Mouse (Mus musculus) liver, adult 2 months (tissue): ENCODE measurements around the gene Gm9945. TPM values are rescaled to one million over a fixed set of nuclear protein-coding genes. Genes with fewer than 3 reads are reported as not detected.
A peak's percentile ranks its signal among the peaks of the same experiment; 100 is the strongest.

Experiments
- DNase-seq: peaks from one replicate; pipeline ENCODE4 v3.0.0-alpha.2; 2011; ENCODE audit warnings: low read depth, low spot score; ENCODE audit errors: extremely low read depth
- H3K27ac ChIP-seq: fragments of 200-500 bp; replicated peaks from 2 replicates; pipeline ENCODE4 v1.5.1; 2012; ENCODE audit warnings: low read depth, mild to moderate bottlenecking, control low read depth, inconsistent platforms, low read length; ENCODE audit not compliant: insufficient read depth
- H3K27me3 ChIP-seq: fragments of 200-500 bp; 2 replicates; pipeline ENCODE4 v1.6.1; 2012; ENCODE audit warnings: mild to moderate bottlenecking, moderate library complexity, low read length, inconsistent platforms; ENCODE audit not compliant: control insufficient read depth, insufficient read depth
- H3K36me3 ChIP-seq: fragments of 200-500 bp; 2 replicates; pipeline ENCODE4 v1.6.1; 2012; ENCODE audit warnings: low read length, inconsistent platforms; ENCODE audit not compliant: control insufficient read depth, insufficient read depth
- H3K4me1 ChIP-seq: fragments of 200-500 bp; 2 replicates; pipeline ENCODE4 v1.6.1; 2011; ENCODE audit warnings: low read length; ENCODE audit not compliant: control insufficient read depth, insufficient read depth
- H3K4me3 ChIP-seq: fragments of 200-500 bp; 2 replicates; pipeline ENCODE4 v1.5.1; 2011; ENCODE audit warnings: low read depth, mild to moderate bottlenecking, control low read depth, low read length, moderate library complexity; ENCODE audit not compliant: insufficient read depth
- H3K79me2 ChIP-seq: fragments of 200-500 bp; 2 replicates; pipeline ENCODE4 v1.6.1; 2012; ENCODE audit warnings: inconsistent platforms, mild to moderate bottlenecking, low read length, moderate library complexity; ENCODE audit not compliant: control insufficient read depth, insufficient read depth
- H3K9ac ChIP-seq: fragments of 200-500 bp; 2 replicates; pipeline ENCODE4 v1.6.1; 2012; ENCODE audit warnings: low read depth, mild to moderate bottlenecking, control low read depth, inconsistent platforms, low read length
- CTCF ChIP-seq: fragments of 200-500 bp; IDR thresholded peaks from 2 replicates; pipeline ENCODE4 v1.5.1; 2011; ENCODE audit warnings: low read depth, low read length, control low read depth
- POLR2A ChIP-seq: fragments of 200-500 bp; IDR thresholded peaks from 2 replicates; pipeline ENCODE4 v1.6.1; 2011; ENCODE audit warnings: low read length, control low read depth; ENCODE audit not compliant: insufficient read depth; ENCODE audit errors: extremely low read depth
- WGBS: fragments of 180-500 bp; shearing (Covaris S2); methylation state at CpG from one replicate; pipeline ENCODE4 v1.1.7; 2018; 5-methylcytosine and 5-hydroxymethylcytosine counted together
- polyA plus RNA-seq: library from polyadenylated mRNA; depleted of rRNA; stranded (reverse); fragments of >200 nt; gene quantifications from 2 replicates; pipeline ENCODE4 v1.2.3, GENCODE M21; 2012
- total RNA-seq: library from RNA; depleted of rRNA; stranded (reverse); fragments of >200 nt; gene quantifications from 2 replicates; pipeline ENCODE4 v1.2.3, GENCODE M21; 2014

Gm9945 gene
- total and polyA plus RNA-seq, 2 experiments = not detected

- H3K27ac ChIP-seq = no peak overlapping the region
- H3K36me3 ChIP-seq = no peaks in the 10 kb centered on the region
- peaks cover 4% of the 10 kb centered on the region; the same call in 1 of the 2 replicates for H3K4me1 ChIP-seq
- TF ChIP-seq CTCF = no peak
- H3K4me3 ChIP-seq = no peak overlapping the region
- DNase-seq = no peak
- H3K79me2 ChIP-seq = no peaks in the 10 kb centered on the region
- no peaks in the 10 kb centered on the region for H3K27me3 ChIP-seq
- H3K9ac ChIP-seq = no peak overlapping the region
- WGBS = 81% methylated on average over 9 of the region's 9 CpGs
Observed at GRCm38 (mm10) chr11:53489421-53489820, 9.5 kb downstream of the Gm9945 start.

- TF ChIP-seq CTCF = no peak
- TF ChIP-seq POLR2A = no peak
- DNase-seq = peak; percentile 13
- H3K27me3 ChIP-seq = no peaks in the 10 kb centered on the region
- no peak overlapping the region for H3K27ac ChIP-seq
- no peaks in the 10 kb centered on the region for H3K79me2 ChIP-seq
- H3K4me3 ChIP-seq = no peak overlapping the region
- peaks cover 4% of the 10 kb centered on the region; the same call in 1 of the 2 replicates for H3K4me1 ChIP-seq
- H3K36me3 ChIP-seq = no peaks in the 10 kb centered on the region
- H3K9ac ChIP-seq = no peak overlapping the region
- WGBS = 46% methylated on average over 8 of the region's 8 CpGs
Observed at GRCm38 (mm10) chr11:53491954-53492401, 12.0 kb downstream of the Gm9945 start.

- Histone ChIP-seq H3K27me3 (no peaks in the 10 kb centered on the region), H3K4me1 (no peaks in the 10 kb centered on the region), H3K36me3 (no peaks in the 10 kb centered on the region), H3K9ac (no peak overlapping the region), H3K4me3 (no peak overlapping the region), H3K27ac (no peak overlapping the region), H3K79me2 (no peaks in the 10 kb centered on the region)
- TF ChIP-seq POLR2A (no peak), CTCF (no peak)
- WGBS = 81% methylated on average over 3 of the region's 3 CpGs
- DNase-seq = no peak
Observed at GRCm38 (mm10) chr11:53493243-53493955, 13.4 kb downstream of the Gm9945 start.

- H3K4me3 ChIP-seq = no peak overlapping the region
- H3K36me3 ChIP-seq = no peaks in the 10 kb centered on the region
- no peaks in the 10 kb centered on the region for H3K27me3 ChIP-seq
- H3K4me1 ChIP-seq = no peaks in the 10 kb centered on the region
- TF ChIP-seq POLR2A (no peak), CTCF (no peak)
- H3K9ac ChIP-seq = no peak overlapping the region
- no peak for DNase-seq
- 83% methylated on average over 6 of the region's 6 CpGs for WGBS
- no peaks in the 10 kb centered on the region for H3K79me2 ChIP-seq
- H3K27ac ChIP-seq = no peak overlapping the region
Observed at GRCm38 (mm10) chr11:53495417-53495816, 15.5 kb downstream of the Gm9945 start.

GRCm38 (mm10) chr11:53496946-53497345 is 17.0 kb downstream of the Gm9945 start:
- no peak overlapping the region for H3K4me3 ChIP-seq
- no peaks in the 10 kb centered on the region for H3K79me2 ChIP-seq
- DNase-seq = no peak
- H3K36me3 ChIP-seq = no peaks in the 10 kb centered on the region
- WGBS = 76% methylated on average over 6 of the region's 6 CpGs
- TF ChIP-seq POLR2A (no peak), CTCF (no peak)
- H3K4me1 ChIP-seq = no peaks in the 10 kb centered on the region
- no peaks in the 10 kb centered on the region for H3K27me3 ChIP-seq
- H3K27ac ChIP-seq = no peak overlapping the region
- H3K9ac ChIP-seq = no peak overlapping the region

- DNase-seq = no peak
- Histone ChIP-seq H3K79me2 (no peaks in the 10 kb centered on the region), H3K27ac (no peak overlapping the region), H3K4me1 (no peaks in the 10 kb centered on the region), H3K4me3 (no peak overlapping the region), H3K27me3 (no peaks in the 10 kb centered on the region), H3K36me3 (no peaks in the 10 kb centered on the region), H3K9ac (no peak overlapping the region)
- TF ChIP-seq CTCF (no peak), POLR2A (no peak)
- WGBS = 18% methylated on average over 11 of the region's 11 CpGs
Observed at GRCm38 (mm10) chr11:53500569-53500968, 20.6 kb downstream of the Gm9945 start.
